Mouse (Mus musculus): ENCODE measurements around the gene Hacd4.
"Not testable (repeated sequence)": the region's sequence is repeated elsewhere in the genome, so short reads cannot be mapped to it uniquely, and the experiment has no call there.

Gene Hacd4

DNA sequence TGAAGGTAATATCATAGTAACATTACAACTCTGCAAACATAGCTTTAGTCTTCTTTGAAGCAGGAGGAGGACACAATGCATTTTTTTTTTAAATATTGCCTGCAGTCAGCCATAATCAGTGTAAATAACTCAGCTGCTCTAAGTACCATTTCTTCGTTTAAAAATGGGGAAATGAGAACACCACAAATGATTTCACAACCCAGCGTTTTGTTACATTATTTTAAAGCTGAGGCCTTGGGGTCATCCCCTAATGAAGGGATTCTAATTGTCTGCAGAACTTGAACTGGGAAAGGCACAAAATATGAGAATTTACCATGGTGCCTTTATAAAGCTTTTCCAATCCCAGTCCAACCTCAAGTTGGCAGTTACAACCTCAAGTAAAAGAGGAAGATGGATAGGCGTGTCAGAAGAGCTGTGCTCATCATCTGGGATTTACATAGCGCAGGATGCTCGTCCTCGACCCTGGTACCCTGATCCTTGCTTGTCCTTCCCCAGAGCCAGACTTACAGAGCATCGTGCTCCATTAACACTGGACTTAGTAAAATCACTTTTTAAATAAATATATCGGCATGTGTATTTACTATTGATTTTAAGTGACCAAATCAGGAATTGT lies 6.2 kb downstream of the Hacd4 start:
- no peak for DNase-seq (ENCODE audit: low spot score)

GRCm38 (mm10) chr4:88427630-88428239 lies 11.0 kb downstream of the Hacd4 start:
- DNase-seq (ENCODE audit: low spot score), result no peak

GRCm38 (mm10) chr4:88424563-88424962 lies 14.2 kb downstream of the Hacd4 start:
- DNase-seq (ENCODE audit: low spot score), result no peak

GRCm38 (mm10) chr4:88419378-88419777 lies 19.4 kb downstream of the Hacd4 start:
- DNase-seq (ENCODE audit: low spot score), result no peak

- DNase-seq (ENCODE audit: low spot score), result no peak
These were observed 23.7 kb downstream of the Hacd4 start for GRCm38 (mm10) chr4:88415017-88415416.

GRCm38 (mm10) chr4:88412331-88412730 lies 26.4 kb downstream of the Hacd4 start:
- DNase-seq (ENCODE audit: low spot score), result no peak

DNA sequence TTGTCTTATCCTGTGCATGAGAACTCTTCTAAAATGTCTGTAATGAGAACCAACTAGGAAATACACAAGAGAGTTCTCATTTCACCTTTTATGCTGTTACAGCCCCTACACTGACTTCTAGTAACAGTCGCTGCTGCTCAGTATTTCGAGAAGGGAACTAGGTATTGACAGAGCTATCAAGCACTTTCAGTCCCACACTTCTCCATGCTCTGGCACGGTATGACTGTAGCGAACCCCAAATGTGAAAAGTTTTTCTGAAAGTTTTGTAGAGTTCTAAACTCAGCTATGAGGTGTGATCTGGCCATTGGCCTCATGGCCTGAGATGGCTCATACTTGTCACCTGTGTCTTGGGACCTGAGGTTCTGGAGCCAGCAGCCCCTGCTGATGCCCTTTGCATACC lies 29.4 kb downstream of the Hacd4 start:
- DNase-seq (ENCODE audit: low spot score), result no peak

GRCm38 (mm10) chr4:88406887-88407696 lies 31.6 kb downstream of the Hacd4 start:
- DNase-seq (ENCODE audit: low spot score), result peak; percentile 28

GRCm38 (mm10) chr4:88402884-88403283 lies 35.8 kb downstream of the Hacd4 start:
- no peak for DNase-seq (ENCODE audit: low spot score)

DNA sequence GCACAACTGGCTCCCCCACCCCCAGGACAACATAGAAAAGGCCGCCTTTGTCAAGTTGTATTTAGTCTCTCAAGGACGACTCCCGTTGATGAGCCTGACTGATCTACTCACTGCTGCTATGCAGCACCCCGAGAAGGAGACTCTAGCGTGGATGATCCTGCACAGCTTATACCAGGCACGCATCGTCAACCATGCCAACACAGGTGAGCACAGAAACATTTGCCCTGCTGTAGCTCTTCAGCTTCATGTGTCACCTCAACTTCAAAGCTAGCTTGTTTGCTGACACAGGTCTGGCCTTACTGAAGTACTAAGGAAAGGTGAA lies 37.8 kb downstream of the Hacd4 start:
- no peak for DNase-seq (ENCODE audit: low spot score)

GRCm38 (mm10) chr4:88400302-88400991 lies 38.3 kb downstream of the Hacd4 start:
- DNase-seq (ENCODE audit: low spot score), result no peak

DNA sequence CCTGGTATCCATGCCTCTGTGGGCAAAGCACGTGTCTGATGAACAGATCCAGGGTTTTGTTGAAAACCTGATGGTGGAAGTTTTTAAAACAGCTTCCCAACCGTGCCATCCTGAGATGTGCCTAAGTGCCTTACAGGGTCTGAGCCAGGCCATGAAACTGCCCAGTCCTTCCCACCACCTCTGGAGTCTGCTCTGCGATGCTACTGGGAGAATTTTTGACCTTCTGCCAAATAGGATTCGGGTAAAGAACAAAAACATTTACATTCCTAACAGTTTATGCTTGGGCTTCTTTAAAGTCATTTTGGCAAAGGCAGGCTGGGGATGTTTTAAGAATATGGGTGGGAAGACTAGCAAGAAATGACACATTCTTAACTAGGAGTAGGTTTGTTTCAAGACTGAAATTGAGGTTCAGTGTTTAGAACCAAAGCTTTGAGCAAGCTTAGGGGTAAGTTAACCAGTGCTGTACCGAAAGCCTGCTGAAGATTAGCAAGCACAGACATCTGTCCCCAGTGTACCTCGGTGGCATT lies 41.7 kb downstream of the Hacd4 start:
- DNase-seq (ENCODE audit: low spot score), result no peak

DNA sequence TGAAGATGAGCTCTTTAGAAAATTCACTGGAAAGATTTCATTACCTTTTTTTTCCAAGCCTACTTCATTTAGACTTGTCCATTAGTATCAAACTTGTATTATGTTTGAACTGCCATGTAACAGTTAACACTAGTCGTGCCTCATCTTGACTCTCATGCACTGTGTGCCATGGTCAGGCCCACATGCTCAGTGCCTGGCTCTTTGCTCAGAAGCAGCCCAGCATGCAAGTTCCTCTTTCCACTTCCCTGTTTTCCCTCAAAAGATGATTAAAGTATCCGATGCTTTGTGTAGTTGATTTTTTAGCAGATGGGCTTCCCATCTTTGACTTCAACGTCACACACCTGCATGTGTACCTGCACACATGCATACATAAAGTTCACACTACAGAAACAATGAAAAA lies 43.0 kb downstream of the Hacd4 start:
- DNase-seq (ENCODE audit: low spot score), result no peak

DNA sequence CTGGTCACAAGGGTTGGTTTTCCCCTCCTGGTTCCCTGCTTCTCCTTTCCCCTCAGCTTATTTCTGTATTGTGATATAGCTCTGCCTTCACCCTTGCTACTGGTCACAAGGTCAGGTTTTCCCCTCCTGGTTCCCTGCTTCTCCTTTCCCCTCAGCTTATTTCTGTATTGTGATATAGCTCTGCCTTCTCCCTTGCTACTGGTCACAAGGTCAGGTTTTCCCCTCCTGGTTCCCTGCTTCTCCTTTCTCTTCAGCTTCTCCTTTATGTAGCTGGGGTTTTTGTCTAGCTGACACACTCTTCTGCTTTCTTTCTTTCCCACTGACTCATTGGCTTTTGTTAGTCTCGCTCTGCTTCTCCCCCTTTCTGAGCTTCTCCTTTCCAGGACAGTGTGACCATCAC lies 48.1 kb downstream of the Hacd4 start:
- DNase-seq (ENCODE audit: low spot score), result not testable (repeated sequence)

- no peak for DNase-seq (ENCODE audit: low spot score)
These were observed 48.7 kb downstream of the Hacd4 start for GRCm38 (mm10) chr4:88390036-88390435.

GRCm38 (mm10) chr4:88372293-88373224 lies 66.2 kb downstream of the Hacd4 start:
- DNase-seq (ENCODE audit: low spot score), result peak; percentile 17

GRCm38 (mm10) chr4:88370819-88371218 lies 67.9 kb downstream of the Hacd4 start:
- DNase-seq (ENCODE audit: low spot score), result no peak

DNA sequence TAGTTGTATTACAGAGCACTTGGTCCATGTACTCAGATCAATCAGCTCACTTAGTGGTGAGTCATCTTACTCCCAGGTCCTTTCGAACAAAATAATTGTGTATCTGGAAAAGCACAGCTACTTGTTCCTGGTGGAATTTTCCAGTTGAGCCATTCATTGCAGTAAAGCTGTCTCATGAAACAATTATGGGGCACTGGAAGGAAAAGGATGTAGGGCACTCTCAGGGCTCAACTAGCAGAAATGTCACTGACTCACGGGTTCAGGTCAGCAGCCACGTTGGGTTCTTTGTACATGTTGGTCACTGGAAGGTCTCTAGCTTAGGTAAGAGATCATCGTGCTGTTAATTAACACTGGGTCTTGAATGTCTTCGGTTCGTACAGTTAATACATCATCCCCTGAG lies 68.8 kb downstream of the Hacd4 start:
- no peak for DNase-seq (ENCODE audit: low spot score)

DNA sequence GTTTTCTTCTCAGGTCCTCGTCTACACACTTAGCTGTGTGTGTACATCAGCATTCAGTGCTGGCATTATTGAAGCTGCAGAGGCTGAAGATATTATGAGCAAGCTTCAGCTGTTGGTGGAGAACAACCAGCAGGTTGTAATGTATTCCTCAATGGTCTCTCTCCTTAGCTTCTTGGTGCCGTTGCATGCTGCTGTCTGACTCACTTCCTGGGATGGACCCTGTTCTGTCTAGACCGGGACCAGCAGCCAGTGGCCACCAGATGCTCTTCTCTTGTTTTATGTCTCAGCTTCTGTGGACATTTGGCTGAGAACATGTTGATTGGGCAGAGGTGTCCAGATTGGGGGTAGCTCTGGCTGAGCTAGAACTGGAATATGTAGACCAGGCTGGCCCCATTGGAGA lies 81.3 kb downstream of the Hacd4 start:
- no peak for DNase-seq (ENCODE audit: low spot score)

DNA sequence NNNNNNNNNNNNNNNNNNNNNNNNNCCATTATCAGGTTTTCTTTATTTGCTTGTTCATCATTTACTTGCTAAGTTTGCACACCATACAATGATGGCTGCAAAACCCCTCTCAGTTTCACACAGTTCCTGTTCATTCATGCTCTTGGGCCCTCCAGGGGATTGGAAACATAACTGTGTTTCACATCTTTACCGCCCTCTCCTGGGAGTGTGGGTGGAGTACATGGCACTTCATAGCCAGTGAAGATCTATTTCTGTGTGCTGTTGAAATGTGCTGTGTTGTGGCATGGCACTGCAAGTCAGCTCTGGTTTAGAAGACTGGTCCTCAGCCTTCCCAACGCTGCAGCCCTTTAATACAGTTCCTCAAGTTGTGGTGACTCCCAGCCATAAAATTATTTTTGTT lies 82.1 kb downstream of the Hacd4 start:
- DNase-seq (ENCODE audit: low spot score), result peak; percentile 62

DNA sequence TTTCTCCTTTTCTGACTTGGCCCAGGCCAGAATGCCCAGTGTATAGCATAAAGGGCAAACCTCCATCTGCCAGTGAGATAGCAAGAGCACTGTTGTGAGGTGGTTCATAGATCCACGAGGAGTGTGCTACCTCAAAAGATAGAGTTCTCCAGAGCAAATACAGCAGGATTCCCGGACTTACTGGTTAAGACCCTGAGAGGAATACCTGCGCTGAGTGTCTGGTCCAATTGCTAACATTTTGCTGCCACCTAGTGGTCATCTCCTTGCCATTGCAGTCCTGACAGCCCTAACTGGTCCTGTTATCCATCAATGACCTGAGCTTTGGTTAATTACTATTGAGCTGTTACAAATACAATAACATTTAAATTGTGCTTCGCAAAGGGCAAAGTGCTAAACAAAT lies 87.8 kb downstream of the Hacd4 start:
- DNase-seq (ENCODE audit: low spot score), result peak; percentile 95

Measured in embryo, embryonic 10 days (tissue).